Mouse (Mus musculus): ENCODE results near the gene Eml6. TPM values are rescaled to one million over a fixed set of nuclear protein-coding genes. Genes with fewer than 3 reads are reported as not detected.

Gene Eml6
- polyA plus RNA-seq (2017; shearing (Covaris generic)): 1 to 10 TPM in 1 of 2 experiments, under 1 TPM in 1; 0.58 to 1.2 TPM

GRCm38 (mm10) chr11:30025835-30026472, at the start of gene Eml6:
Gene Eml6, minus strand, starts transcription at chr11:30026033.

GRCm38 (mm10) chr11:29825271-29825718, 200.5 kb downstream of the Eml6 start, which contains the start of gene 4931440F15Rik:
Gene 4931440F15Rik, minus strand, starts transcription at chr11:29825668.

Other genes starting within 250 kb of the Eml6 start
- gene 4931440F15Rik, start 200.4 kb downstream of the Eml6 start, polyA plus RNA-seq (2017; shearing (Covaris generic)): 1 to 10 TPM in 1 of 2 experiments, under 1 TPM in 1; 0.27 to 2.6 TPM
- 100 to 1,000 TPM in 1 of 2 experiments, 10 to 100 TPM in 1; 75.3 to 114 TPM for gene Sptbn1, start 242.1 kb upstream of the Eml6 start, polyA plus RNA-seq (2017; shearing (Covaris generic))